Mouse (Mus musculus) adrenal gland, adult 2 months (tissue): ENCODE data around the gene Slc24a5. TPM values are rescaled to one million over a fixed set of nuclear protein-coding genes. Genes with fewer than 3 reads are reported as not detected.
"Not testable (repeated sequence)": the region's sequence is repeated elsewhere in the genome, so short reads cannot be mapped to it uniquely, and the experiment has no call there.

Source experiments
- DNase-seq: peaks from one replicate; pipeline ENCODE4 v3.0.0; 2021
- long read RNA-seq: library from polyadenylated mRNA; stranded (forward); transcript quantifications from one replicate; pipeline ENCODE4 v2.0.0, GENCODE M21; 2021
- polyA plus RNA-seq: library from polyadenylated mRNA; depleted of rRNA; stranded (reverse); fragments of >200 nt; gene quantifications from 2 replicates; pipeline ENCODE4 v1.2.3, GENCODE M21; 2012; rRNA removed
- total RNA-seq, 2 experiments: library from RNA; stranded (reverse); gene quantifications; 2 replicates each; pipeline ENCODE4 v1.2.3; 2021

Slc24a5 gene
- total RNA-seq (not detected), polyA plus RNA-seq (0.07 TPM in 1 of 2 replicates, not detected in the other)
- long read RNA-seq, partial matches to known transcripts: 0 of 5 reads
- long read RNA-seq, other reads (novel, unspliced or antisense): 5 of 5 reads

DNA sequence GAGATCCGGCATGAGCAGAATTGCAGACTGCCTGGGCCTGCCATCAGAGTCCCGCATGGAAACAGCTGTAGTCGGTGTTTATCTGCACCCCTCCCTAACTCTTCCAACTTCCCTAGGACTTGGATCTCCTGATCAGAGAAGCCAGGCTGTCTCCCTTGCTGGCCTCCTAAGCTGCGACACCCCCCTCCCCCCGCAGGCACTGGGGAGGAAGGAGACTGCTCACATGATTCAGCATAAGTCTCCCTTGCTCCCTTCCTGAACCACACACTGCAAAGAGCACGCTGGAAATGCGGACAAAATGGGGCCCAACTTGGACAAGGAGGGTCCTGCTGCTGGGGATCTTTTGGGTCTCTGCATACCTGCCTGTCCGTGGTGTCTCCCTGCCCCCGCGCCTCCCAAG, at the start of gene Slc24a5:
TSS of gene Slc24a5 (plus strand) at position 231 of the 400 bp plus-strand sequence.
- DNase-seq: no peak

DNA sequence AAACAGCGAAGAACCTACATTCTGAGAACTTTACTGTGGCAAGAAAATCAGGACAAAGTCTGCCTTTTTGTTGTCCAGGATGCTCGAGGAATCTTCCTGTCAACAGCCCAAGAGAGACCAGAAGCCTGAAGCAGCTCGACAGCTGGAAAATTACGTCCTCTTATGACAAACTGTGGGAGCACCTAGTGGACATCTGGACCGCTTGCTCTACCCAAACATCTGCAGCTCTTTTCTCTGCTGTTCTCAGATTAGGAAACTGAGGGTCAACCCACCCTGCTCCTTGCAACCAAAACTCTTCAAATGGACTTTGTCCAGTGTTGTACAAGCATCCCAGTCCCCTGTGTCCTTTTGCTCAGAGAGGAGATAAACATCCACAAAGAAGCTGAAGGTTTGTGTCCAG, 43.5 kb upstream of the Slc24a5 start:
- no peak for DNase-seq

DNA sequence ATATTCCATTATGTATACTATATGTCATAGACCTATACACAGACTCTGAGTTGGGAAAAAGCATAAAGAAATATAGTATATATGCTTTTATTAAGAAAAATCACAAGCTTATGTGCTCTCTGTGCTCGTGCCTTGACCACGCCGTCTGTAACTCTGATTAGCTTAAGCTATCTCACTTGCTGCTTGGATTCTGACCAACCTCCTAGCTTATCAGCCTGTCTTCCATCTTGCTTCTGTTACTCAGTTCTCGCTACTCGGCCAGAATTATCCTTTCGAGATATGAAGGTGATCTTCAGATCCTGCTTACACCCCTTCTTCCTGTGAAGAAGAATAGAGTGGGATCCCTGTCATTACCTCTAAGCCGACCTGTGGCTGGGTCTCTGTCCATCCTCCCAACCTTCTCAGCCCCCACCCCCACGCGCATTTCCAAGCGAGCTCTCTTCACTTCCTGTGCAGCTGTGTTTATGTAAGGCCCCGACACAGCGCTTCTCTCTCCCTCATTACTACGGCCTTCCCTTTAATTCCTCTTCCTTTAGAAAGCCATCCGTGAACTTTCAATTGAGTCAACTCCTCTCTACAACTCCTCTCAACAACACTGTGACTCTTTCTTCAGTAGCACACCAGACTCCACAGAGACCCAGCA, 41.4 kb upstream of the Slc24a5 start:
- no peak for DNase-seq

DNA sequence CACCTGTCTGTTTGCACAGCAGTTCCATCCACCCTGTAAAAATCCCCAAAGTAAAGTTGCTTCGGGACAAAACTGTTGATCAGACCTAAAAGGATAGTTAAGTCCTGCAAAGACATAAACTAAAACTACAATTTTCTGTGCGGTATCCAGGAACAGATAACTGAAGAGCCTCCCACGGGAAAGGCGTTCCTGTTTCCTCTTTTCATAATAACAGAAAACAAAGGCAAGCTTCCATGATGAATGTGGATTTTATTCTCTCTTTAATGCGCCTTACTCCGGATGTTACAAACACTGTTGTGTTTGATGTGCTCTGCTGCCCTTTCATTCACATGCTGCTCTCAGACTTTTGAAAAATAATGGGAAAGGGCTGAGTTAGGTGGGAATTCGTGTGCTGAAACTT, 37.3 kb upstream of the Slc24a5 start:
- DNase-seq: no peak

DNA sequence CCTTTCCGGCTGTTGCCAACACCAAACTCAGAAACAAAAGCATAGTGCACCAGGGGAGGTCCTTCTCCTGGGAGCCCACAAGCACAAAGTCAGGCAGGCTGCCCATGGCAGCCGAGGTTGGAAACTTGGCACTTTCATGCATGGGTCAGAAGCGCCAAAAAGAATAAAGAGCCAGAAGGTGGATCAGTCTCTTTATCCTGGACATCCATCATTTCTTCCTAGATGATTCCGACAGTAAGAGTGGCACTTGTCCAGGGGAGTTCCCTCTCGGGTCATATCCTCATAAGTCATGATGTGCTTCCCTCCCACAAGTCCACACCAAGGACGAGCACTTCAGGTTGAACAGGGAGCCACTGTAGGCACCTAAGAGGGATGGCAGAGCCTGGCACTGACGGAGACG, 36.8 kb upstream of the Slc24a5 start:
- peak; percentile 18 for DNase-seq

DNA sequence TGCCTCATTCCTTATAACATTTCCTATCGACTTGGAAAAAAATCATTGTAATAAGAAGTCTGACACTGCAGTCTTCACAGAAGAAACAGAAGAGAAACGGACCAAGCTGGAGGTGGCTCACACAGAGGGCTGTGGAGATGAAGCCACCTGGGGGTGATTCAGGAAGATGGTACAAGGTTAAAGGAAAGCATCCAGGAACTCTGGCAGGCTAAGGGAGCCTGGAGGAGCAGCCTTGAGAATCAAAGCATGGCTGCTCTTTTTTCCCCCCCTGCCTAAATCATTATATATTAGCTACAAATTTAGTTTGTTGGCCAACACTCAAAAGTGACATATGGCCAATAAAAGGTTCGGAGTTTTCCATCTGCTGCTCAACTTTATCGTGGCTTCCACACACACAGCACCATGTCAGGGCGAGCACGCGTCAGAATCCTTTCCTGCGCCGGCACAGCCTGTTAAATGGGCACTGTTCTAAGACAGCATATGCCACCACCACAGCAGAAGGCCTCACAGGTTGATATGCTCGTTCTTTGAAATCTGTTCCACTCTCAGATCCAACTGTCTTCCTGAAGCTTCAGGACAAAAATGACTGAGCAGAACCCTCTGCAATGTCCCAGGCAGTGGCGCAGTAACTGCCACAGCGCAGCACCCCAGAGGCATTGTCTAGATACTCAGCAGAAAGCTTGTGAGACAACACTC, 36.2 kb upstream of the Slc24a5 start:
- DNase-seq: no peak

DNA sequence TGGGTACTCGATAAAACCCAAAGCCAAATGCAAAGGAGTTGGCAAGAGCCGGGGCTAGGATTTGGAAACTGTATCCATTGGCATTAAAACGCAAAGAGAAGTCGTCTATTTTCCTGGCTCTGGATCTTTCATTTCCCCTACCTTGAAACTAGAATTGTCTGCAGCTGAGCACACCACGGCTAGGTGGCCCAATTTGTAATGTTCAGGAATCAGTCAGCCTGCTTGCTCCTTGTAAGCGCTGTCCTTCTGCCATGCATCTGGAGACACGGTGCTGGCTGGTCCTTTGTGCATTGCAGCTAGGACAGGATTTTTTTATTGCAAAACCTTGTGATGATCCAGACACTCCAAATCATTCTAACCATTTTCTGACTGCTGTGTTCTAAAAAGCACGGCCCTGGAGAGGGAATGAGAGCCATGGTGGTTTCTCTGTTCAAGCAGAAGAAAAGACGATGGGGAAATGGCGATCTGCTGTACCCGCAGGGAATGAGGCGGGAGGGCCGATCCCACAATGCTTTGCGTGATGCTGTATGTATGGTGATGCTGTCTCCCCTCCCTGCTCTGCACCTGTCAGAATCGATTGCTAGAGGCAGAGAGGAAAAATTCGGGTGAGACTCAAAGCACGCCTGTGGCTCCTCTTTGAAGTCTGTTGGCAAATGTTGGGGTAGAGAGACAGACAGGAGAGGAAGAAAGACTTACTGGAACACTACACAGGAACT, 35.5 kb upstream of the Slc24a5 start:
- DNase-seq: no peak

DNA sequence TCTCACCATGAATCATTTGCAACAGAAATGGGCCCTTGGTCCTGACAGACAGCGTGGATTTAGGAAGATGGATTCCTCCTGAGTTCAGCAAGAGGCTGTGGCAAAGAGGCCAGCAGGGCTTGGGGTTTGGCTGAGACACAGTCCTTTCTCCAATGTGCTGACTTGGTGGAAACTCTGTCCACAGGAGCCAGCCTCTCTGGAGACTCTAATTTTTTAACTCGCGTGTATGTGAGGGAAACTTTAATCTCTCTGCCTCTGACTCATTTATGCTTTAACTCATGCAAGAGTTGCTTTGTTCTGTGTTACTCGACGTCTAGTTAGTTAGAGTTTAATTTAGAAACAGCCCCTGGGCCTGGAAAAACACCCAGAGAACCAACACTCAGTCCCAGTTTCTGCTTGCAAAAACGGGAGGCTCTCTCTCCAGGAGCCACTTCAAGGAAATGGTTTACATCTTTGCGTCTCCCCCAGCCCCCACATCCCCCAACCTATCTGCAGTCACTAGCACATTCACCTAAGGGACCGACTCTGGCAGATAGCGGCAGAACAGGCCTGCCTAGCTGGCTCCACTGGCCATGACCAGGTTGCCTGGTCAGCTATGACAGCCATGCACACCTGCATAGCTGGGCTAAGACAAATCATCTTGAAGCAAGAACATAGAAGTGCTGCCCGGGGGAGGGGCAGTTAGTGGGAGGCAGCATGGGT, 34.7 kb upstream of the Slc24a5 start:
- DNase-seq: no peak

DNA sequence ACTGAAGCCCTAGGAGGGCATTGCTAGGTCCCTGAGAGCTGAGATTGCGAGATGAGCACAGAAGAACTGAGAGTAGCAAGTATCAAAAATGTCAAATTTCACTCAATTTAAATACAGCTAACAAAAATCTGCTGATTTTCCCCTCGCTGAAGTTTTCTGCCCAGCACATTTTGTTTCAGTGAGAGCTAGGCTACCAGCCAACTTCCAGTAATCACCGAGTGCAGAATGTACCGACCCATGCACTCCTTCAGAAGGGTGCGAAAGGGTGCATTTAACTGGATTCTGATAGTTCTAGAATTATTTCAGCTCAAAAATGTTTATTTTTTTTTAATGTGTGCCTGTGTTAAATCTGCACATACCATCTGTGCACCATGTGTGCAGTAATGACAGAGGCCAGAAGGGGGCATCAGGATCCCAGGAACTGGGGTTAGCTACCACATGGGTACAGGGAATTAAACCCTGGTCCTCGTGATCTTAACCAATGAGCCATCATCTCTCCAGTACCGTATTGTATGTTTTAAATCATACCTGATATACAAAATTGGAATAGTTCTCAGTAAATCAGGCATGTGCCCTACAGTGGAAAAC, 12.5 kb upstream of the Slc24a5 start:
- DNase-seq: no peak

DNA sequence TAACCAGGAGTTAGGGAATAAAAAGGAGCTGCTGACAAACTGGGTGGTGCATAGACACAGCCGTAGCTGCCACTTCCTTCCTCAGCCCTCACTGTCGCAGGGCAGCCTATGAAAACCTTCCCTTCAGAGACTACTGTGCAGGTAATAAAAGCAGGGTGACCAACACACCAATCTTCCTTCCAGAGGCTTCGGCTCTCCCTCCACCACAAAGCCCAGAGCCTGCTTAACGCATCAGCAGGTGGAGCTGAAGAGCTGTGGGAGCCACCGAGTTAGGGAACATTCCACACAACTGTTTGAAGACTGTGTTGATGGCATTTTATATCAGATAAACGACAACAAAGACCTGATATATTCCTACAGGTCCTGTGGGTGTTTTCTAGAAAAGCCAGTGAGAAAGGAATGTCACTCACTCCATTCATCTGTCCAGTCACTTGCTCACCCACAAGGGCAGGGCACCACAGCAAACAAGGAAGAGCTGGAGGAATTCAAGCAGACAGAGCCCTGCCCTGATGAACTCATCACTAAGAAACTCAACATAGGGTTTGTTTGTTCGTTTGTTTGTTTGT, 10.6 kb upstream of the Slc24a5 start:
- DNase-seq: peak; percentile 11

DNA sequence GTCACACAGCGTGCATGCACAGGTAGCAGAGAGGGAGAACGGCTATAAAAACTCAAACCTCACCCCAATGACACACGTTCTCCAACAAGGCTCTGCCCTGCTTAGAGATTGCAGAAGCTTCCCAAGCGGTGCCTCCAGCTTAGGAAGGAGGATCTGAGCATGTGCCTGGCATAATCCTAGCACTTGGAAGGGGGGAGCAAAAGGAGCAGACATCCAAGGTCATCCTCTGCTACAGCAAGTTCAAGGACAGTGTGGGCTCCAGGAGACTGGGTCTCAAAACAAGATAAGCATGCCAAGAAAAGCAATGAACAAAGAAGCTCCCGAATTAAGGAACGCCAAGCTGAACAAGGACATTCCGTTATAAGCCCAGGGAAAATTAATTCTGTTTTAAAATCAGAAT, 6.5 kb upstream of the Slc24a5 start:
- no peak for DNase-seq

DNA sequence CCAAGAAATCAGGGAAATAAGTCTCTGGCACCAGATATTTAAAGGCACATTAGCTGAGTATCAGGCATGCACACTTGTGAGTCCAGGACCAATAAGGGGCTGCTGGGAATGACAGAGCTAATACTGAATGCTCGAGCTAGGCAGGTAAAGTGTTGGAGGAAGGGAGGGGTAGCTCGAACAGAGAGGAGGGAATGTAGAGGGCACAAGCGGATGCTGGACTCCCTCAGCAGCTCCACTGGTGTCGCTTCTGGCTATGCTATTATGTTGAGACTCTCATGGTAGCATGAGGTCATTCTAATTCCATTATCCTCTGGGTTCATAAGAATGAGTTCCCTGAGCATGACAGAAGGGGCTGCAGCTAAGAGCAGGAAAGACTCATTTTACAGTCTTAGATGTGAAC, 5.0 kb upstream of the Slc24a5 start:
- DNase-seq: no peak

DNA sequence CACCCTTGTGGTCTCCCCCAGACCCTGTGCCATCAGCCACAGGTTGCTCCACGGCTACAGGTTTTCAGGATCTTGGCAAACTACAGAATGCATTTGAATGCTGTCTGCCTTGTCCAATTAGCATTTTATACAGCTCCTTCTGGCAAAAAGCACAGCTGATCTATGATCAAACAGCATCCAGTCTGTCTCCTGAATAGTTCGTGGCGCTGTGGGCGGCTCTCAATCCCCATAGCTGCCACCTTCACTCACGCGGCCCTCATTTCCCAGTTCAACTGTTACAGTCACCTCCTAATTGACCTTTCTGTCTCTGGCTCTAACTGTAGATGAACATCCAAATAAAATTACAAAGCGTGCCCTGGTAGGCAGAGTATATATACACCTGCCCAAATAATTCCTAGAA, 551 bp upstream of the Slc24a5 start:
- DNase-seq: no peak

DNA sequence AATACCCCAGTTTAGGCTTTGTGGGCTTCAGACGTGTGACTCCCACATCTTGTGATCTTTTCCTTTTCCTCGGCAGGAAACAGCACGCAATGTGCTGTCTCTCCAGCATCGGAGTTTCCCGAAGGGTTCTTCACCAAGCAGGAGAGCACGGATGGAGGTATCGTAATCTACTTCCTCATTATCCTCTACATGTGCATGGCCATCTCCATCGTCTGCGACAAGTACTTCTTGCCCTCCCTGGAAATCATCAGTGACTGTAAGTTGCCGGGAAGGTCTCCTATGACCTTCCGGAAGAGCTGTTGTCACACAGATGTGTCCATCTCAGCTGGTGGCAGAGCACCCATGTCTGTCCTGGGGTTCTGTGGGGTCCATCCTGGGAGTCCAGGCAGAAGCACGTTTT, 772 bp downstream of the Slc24a5 start:
- no peak for DNase-seq

DNA sequence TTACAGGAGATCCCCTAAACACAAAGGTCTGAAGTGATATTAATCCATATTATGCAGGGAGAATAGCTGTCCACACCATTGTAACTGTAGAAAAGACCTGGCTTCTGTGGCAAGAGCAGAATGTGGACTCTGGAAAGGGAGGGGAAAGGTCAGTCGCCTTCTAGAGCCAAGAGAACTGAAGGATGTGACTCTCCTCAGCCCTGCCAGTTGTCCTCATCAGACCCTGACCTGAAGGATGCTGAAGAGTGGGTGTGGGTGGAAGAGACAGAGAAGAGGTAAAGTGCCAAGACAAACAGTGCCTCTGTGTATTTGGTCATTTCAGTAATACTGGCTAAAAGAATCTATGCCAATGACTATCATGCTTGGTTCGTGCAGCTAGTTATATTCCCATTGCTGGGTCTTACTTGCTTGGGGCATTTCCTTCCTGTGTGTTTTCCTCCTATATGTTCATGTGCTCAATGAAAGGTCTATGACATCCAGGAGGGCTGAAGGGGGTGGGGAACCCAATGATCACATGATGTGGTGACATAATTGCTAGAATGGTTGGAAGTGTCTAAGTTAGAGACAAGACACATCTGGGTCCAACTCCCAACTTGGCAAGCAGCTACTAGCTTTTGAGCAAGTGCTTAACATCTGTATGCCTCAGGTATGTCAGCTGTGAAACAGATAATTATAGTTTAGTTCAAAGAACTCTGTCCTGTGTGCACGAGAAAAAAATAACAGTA, 5.3 kb downstream of the Slc24a5 start:
- no peak for DNase-seq

DNA sequence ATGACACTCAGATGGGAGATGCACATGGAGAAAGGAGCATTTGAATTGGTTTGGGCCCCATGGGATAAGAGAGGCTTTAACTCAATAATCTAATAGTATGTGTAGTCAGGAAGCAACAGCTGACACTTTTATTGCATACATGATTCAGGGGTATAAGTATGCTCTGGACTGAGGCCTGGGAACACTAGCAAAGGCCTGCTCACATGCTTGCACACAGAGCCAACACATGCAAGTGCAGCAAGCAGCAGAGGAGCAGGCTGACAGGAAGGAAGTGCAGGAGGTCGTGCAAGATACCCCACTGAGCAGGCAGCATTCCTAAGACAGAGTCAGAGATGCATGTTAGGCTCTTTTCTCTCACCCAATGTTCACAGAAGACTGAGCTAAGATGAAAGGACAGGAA, 16.0 kb downstream of the Slc24a5 start:
- no peak for DNase-seq

DNA sequence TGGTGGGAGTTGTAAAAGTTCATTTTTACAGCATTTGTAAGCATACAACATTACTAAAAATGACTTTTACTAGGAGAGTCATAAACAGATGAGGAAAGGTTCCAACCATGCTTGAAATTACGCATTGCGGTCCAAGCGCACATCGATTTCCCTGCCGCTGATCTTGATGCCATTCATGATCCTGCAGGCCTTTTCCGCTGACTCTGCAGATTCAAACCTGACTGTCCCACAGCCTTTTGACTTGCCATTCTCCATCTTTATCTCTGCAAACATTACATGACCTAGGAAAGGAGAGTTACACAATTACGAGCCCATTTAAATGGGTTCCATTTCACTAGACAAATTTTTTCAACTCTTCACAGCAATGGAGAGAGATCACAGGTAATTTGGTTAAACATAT, 20.8 kb downstream of the Slc24a5 start:
- DNase-seq: no peak

DNA sequence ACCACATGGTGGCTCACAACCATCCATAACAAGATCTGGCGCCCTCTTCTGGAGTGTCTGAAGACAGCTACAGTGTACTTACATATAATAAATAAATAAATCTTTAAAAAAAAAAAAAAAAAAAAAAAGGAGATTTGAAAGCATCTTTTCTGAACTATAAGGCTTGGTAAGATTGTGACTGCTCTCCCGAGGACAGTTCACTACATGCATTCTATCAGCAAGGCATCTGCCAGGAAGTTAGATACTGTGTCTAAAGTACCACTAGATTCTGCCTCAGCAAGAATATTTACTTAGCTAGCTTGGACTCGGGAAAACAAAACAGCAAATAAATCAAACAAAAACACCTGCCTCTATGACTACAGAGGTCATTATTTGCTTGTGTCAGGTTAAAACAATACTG, 24.2 kb downstream of the Slc24a5 start:
- not testable (repeated sequence) for DNase-seq

DNA sequence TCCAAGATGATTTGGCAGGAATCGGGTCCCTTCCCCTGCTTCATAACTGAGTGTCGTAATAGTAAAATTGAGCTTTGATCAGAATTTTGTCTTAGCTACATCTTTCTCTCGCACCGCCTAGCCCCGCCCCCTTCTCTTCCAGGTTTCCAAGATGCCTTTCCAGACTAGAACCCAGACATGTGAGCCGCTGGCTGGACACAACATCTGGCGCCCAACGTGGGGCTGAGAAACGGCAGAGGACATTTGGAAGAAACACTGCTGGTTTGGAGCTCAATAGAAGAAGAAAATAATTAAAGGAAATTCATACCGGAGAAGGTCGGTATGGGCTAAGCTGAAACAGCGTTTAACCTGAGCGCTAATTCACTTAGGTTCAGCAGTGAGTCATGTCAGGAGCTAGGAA, 36.6 kb downstream of the Slc24a5 start:
- not testable (repeated sequence) for DNase-seq

DNA sequence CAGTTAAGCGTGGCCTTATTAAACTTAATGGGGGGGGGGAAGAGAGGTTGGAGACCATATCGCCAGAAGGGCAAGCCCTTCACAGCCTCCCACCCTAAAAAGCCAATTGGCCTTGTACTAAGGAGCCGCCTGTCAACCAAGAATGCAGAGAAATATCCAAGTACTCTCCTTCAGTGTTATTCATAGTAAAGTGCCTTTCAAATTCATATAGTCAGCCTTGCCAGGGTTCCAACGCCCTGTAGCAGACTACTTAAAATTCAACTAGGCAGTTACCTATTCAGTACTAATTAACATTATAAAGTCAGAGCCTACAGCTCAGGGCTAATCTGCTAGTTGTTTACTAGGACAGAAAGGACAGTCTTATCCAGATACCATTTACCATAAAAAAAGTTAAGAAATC, 38.6 kb downstream of the Slc24a5 start:
- not testable (repeated sequence) for DNase-seq
